Mouse (Mus musculus) liver (tissue): Measurements from ENCODE around the gene Coq7.

Experiments
- DNase-seq: peaks from one replicate; pipeline ENCODE4 v3.0.0-alpha.2; 2020; ENCODE audit warnings: mixed read lengths

The Coq7 gene

GRCm38 (mm10) chr7:118494892-118495579, 38.1 kb downstream of the Coq7 start:
- no peak for DNase-seq

- DNase-seq, result no peak
Measured at GRCm38 (mm10) chr7:118493892-118494291, 39.3 kb downstream of the Coq7 start.

- peak; percentile 75 for DNase-seq
Measured at GRCm38 (mm10) chr7:118491431-118492147, 41.6 kb downstream of the Coq7 start, which contains the start of gene Itpripl2. Gene Itpripl2 (minus strand): TSS chr7:118491975.

GRCm38 (mm10) chr7:118490666-118491430, 42.3 kb downstream of the Coq7 start:
- no peak for DNase-seq

GRCm38 (mm10) chr7:118489706-118490665, 43.2 kb downstream of the Coq7 start:
- no peak for DNase-seq

- DNase-seq, result no peak
Measured at GRCm38 (mm10) chr7:118488060-118488664, 45.0 kb downstream of the Coq7 start.

- DNase-seq, result no peak
Measured at GRCm38 (mm10) chr7:118486917-118487316, 46.2 kb downstream of the Coq7 start.

GRCm38 (mm10) chr7:118483996-118484395, 49.2 kb downstream of the Coq7 start:
- DNase-seq, result no peak

- no peak for DNase-seq
Measured at GRCm38 (mm10) chr7:118482001-118482400, 51.2 kb downstream of the Coq7 start.

GRCm38 (mm10) chr7:118481047-118481810, 51.9 kb downstream of the Coq7 start:
- DNase-seq, result no peak

GRCm38 (mm10) chr7:118480160-118480709, 52.9 kb downstream of the Coq7 start:
- no peak for DNase-seq

- no peak for DNase-seq
Measured at GRCm38 (mm10) chr7:118478835-118479312, 54.3 kb downstream of the Coq7 start.

GRCm38 (mm10) chr7:118476428-118476827, 56.7 kb downstream of the Coq7 start:
- DNase-seq, result no peak

GRCm38 (mm10) chr7:118475008-118475705, 58.0 kb downstream of the Coq7 start:
- no peak for DNase-seq

- no peak for DNase-seq
Measured at GRCm38 (mm10) chr7:118472886-118473285, 60.3 kb downstream of the Coq7 start.

- no peak for DNase-seq
Measured at GRCm38 (mm10) chr7:118468060-118468459, 65.1 kb downstream of the Coq7 start.

GRCm38 (mm10) chr7:118464432-118464831, 68.7 kb downstream of the Coq7 start:
- DNase-seq, result no peak

- no peak for DNase-seq
Measured at GRCm38 (mm10) chr7:118462818-118463762, 70.1 kb downstream of the Coq7 start.
